27 mouse cellular contexts compared by ENCODE assay signal in genomic region chr11:114869787-114870186, GRCm38 (mm10). TPM values are rescaled to one million over a fixed set of nuclear protein-coding genes. Genes with fewer than 3 reads are reported as not detected.
"Had no signal": no experiment of that assay in that cellular context is flagged by ENCODE, and none has a peak within 500 bp of the region (broad histone marks: within the 10 kb centered on the region; RNA-seq: fewer than 3 reads in every experiment).

No protein-coding gene starts in this region.

- H3K4me3 ChIP-seq: heart, embryonic 10.5 days; heart, embryonic 12.5 days; hindbrain, embryonic 10.5 days; hindbrain, embryonic 12.5 days; intestine, embryonic 15.5 days; layer of hippocampus, adult 2 months; left cerebral cortex, adult 2 months; limb, embryonic 10.5 days; limb, embryonic 12.5 days; liver, embryonic 13.5 days; liver, embryonic 15.5 days had no signal

- H3K9ac ChIP-seq: heart, embryonic 12.5 days; hindbrain, embryonic 12.5 days; hindbrain, embryonic 14.5 days; intestine, embryonic 15.5 days; limb, embryonic 12.5 days; liver, embryonic 13.5 days; liver, embryonic 15.5 days had no signal

- H3K4me2 ChIP-seq: heart, embryonic 12.5 days; hindbrain, embryonic 12.5 days; hindbrain, embryonic 14.5 days; intestine, embryonic 15.5 days; limb, embryonic 12.5 days; liver, embryonic 11.5 days; liver, embryonic 13.5 days; liver, embryonic 15.5 days had no signal

- H3K36me3 ChIP-seq: hindbrain, embryonic 12.5 days had no signal

- H3K27me3 ChIP-seq: heart, embryonic 12.5 days; hindbrain, embryonic 12.5 days; intestine, embryonic 15.5 days; limb, embryonic 12.5 days; liver, embryonic 13.5 days; liver, embryonic 15.5 days had no signal

- DNase-seq: gastrocnemius, postnatal 10 days; gastrocnemius, postnatal 25 days; heart, postnatal 14 days; heart, postnatal 4 days; kidney, adult 18-20 months; kidney, adult 8-10 months; kidney, postnatal 10 days; kidney, postnatal 25 days; kidney, postnatal 4 days; liver; liver, embryonic 13.5 days had no signal

- ATAC-seq: hindbrain, embryonic 16.5 days; inflammation-experienced regulatory T-cells, adult 6 months; intestine, embryonic 15.5 days; intestine, postnatal 0 days had no signal

- H3K27ac ChIP-seq: heart, embryonic 10.5 days; hindbrain, embryonic 10.5 days; hindbrain, embryonic 12.5 days; hindbrain, embryonic 14.5 days; intestine, embryonic 15.5 days; layer of hippocampus, adult 2 months; left cerebral cortex, adult 2 months; limb, embryonic 10.5 days; limb, embryonic 12.5 days; liver, embryonic 13.5 days; liver, embryonic 15.5 days had no signal

- H3K9me3 ChIP-seq: heart, embryonic 10.5 days; heart, embryonic 12.5 days; hindbrain, embryonic 10.5 days; hindbrain, embryonic 12.5 days; intestine, embryonic 15.5 days; limb, embryonic 10.5 days; limb, embryonic 12.5 days; liver, embryonic 13.5 days; liver, embryonic 15.5 days had no signal

RNA-seq across cellular contexts. Expression of gene Gprc5c, which starts 18.8 kb away (rescaled TPM):
- total RNA-seq: granulocyte monocyte progenitor cell, adult 5-6 weeks had no signal
- polyA plus RNA-seq: inflammation-experienced regulatory T-cells, adult 6 months had no signal
